Mouse (Mus musculus) hindbrain, embryonic 11.5 days (tissue): ENCODE results near the gene Grip1. TPM values are rescaled to one million over a fixed set of nuclear protein-coding genes. Genes with fewer than 3 reads are reported as not detected.
A peak's percentile ranks its signal among the peaks of the same experiment; 100 is the strongest.

Experiments
- ATAC-seq: fragments of 200-750 bp; cut with Nextera tagmentation; 2 replicates; pipeline ENCODE4 v1.8.0; 2017; ENCODE audit warnings: mild to moderate bottlenecking, moderate TSS enrichment, moderate library complexity; ENCODE audit not compliant: low FRiP score
- DNase-seq: peaks from one replicate; pipeline ENCODE4 v3.0.0-alpha.2; 2015; ENCODE audit warnings: low spot score
- H3K27ac ChIP-seq: fragments of 300-500 bp; sonication (generic); 2 replicates; pipeline ENCODE4 v1.5.1; 2014; ENCODE audit warnings: mild to moderate bottlenecking, low read depth, low read length
- H3K27me3 ChIP-seq: fragments of 300-500 bp; sonication (generic); 2 replicates; pipeline ENCODE4 v1.6.1; 2014; ENCODE audit warnings: mild to moderate bottlenecking, low read length, moderate library complexity, mixed read lengths; ENCODE audit not compliant: control insufficient read depth, insufficient read depth
- H3K36me3 ChIP-seq: fragments of 300-500 bp; sonication (generic); 2 replicates; pipeline ENCODE4 v1.6.1; 2014; ENCODE audit warnings: mild to moderate bottlenecking, low read length, moderate library complexity, mixed read lengths; ENCODE audit not compliant: control insufficient read depth, insufficient read depth
- H3K4me1 ChIP-seq: fragments of 300-500 bp; sonication (generic); replicated peaks from 2 replicates; pipeline ENCODE4 v1.6.1; 2014; ENCODE audit warnings: low read length, mixed read lengths; ENCODE audit not compliant: control insufficient read depth, insufficient read depth
- H3K4me2 ChIP-seq: fragments of 300-500 bp; sonication (generic); replicated peaks from 2 replicates; pipeline ENCODE4 v1.6.1; 2014; ENCODE audit warnings: mild to moderate bottlenecking, low read depth, low read length
- H3K4me3 ChIP-seq: fragments of 300-500 bp; sonication (generic); 2 replicates; pipeline ENCODE4 v1.5.1; 2014; ENCODE audit warnings: low read depth, low read length
- H3K9ac ChIP-seq: fragments of 300-500 bp; sonication (generic); 2 replicates; pipeline ENCODE4 v1.6.1; 2014; ENCODE audit warnings: low read depth, low read length
- H3K9me3 ChIP-seq: fragments of 300-500 bp; sonication (generic); 2 replicates; pipeline ENCODE4 v1.6.1; 2016; ENCODE audit warnings: low read length; ENCODE audit not compliant: control insufficient read depth
- WGBS: fragments of 180-500 bp; shearing (Covaris S2); extraction: QIAGEN DNeasy Blood & Tissue Kit; methylation state at CpG from one replicate; pipeline ENCODE4 v1.1.7; 2014; 5-methylcytosine and 5-hydroxymethylcytosine counted together
- polyA plus RNA-seq: library from polyadenylated mRNA; unstranded; fragments of >200 nt; fragmentation: Nextera tagmentation; extraction: Ambion mirVana; gene quantifications from 2 replicates; pipeline ENCODE4 v1.2.1, GENCODE M21; 2014

The Grip1 gene
- polyA plus RNA-seq, 1 experiment from 2014 or later, result 11.8 TPM

GRCm38 (mm10) chr10:119427653-119428052 lies 26.0 kb upstream of the Grip1 start:
- Histone ChIP-seq H3K36me3 (no peaks in the 10 kb centered on the region), H3K4me1 (no peaks in the 10 kb centered on the region), H3K27me3 (no peaks in the 10 kb centered on the region), H3K4me2 (no peak overlapping the region), H3K27ac (no peak overlapping the region), H3K4me3 (no peak overlapping the region), H3K9ac (no peak overlapping the region), H3K9me3 (no peaks in the 10 kb centered on the region)
- no peak for ATAC-seq
- 89% methylated on average over 7 of the region's 7 CpGs for WGBS
- DNase-seq, result no peak

DNA sequence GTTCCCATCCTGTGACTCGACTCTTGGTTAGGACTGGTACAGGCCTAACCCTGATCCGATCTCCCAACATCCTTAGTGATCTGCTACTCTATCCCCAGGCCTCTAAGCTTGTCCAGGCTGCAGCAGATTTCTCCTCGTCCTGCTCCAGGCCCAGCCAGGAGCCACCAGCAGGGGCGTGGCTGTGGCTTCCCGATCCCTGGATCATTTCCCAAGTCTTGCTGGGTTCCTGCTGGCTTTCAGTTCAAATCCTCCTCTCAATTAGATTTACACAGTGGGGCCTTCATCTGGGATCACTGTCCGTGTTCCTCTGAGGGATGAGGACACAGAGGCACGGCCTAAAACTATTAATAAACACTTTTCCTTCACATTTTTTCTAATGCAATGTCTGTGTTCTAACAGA lies 25.5 kb upstream of the Grip1 start:
- Histone ChIP-seq H3K9me3 (no peaks in the 10 kb centered on the region), H3K4me1 (no peaks in the 10 kb centered on the region), H3K27ac (no peak overlapping the region), H3K36me3 (no peaks in the 10 kb centered on the region), H3K4me3 (no peak overlapping the region), H3K27me3 (no peaks in the 10 kb centered on the region), H3K9ac (no peak overlapping the region), H3K4me2 (no peak overlapping the region)
- no peak for ATAC-seq
- DNase-seq, result no peak
- WGBS, result 69% methylated on average over 7 of the region's 7 CpGs

DNA sequence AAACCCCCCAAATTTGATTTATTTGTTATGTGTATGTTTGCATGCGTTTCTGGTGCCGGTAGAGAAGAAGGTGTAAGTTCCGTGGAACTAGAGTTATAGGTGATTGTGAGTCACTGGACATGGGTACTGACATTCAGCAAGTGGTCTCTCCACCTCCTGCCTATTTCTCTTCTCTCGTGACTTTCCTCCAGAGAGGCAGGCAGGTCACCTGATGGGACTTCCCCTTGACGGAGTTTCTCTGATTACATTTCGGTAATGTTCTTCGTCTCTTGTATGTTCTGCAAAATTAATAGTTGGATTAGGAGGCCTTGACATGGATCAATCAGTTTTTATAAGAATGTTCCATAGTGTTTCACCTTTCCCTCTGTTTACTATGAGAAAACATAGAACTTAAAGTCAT lies 23.4 kb upstream of the Grip1 start:
- no peak for ATAC-seq
- no peak overlapping the region for H3K4me2 ChIP-seq
- DNase-seq, result no peak
- H3K4me3 ChIP-seq, result no peak overlapping the region
- no peaks in the 10 kb centered on the region for H3K4me1 ChIP-seq
- no peaks in the 10 kb centered on the region for H3K36me3 ChIP-seq
- 91% methylated on average over 7 of the region's 7 CpGs for WGBS
- no peak overlapping the region for H3K27ac ChIP-seq
- no peaks in the 10 kb centered on the region for H3K27me3 ChIP-seq
- no peaks in the 10 kb centered on the region for H3K9me3 ChIP-seq
- H3K9ac ChIP-seq, result no peak overlapping the region

- Histone ChIP-seq H3K4me1 (no peaks in the 10 kb centered on the region), H3K36me3 (no peaks in the 10 kb centered on the region), H3K4me3 (no peak overlapping the region), H3K27ac (no peak overlapping the region), H3K9ac (no peak overlapping the region), H3K9me3 (no peaks in the 10 kb centered on the region), H3K4me2 (no peak overlapping the region), H3K27me3 (no peaks in the 10 kb centered on the region)
- peak; percentile 10 for DNase-seq
- WGBS, result 42% methylated on average over 6 of the region's 6 CpGs
- no peak for ATAC-seq
These were observed 21.8 kb upstream of the Grip1 start for GRCm38 (mm10) chr10:119431801-119432200.

DNA sequence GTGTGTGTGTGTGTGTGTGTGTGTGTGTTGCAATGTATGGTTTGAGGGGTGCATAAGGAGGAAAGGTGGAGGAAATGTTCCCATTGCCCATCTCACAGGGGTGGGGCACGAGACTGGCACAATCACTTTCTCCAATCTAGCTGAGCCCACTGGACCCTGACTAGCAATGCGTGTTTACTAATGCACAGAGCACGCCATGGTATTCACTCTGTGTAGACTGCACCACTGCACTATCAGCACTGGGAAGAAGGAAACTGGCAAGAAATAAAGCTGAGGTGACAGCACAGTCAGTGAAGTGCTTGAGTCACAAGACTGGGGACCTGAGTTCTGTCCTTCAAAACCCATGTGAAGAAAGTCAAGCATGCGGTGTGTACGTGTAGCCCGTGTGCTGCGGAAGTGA lies 17.8 kb upstream of the Grip1 start:
- H3K36me3 ChIP-seq, result no peaks in the 10 kb centered on the region
- no peak for ATAC-seq
- H3K27ac ChIP-seq, result no peak overlapping the region

DNA sequence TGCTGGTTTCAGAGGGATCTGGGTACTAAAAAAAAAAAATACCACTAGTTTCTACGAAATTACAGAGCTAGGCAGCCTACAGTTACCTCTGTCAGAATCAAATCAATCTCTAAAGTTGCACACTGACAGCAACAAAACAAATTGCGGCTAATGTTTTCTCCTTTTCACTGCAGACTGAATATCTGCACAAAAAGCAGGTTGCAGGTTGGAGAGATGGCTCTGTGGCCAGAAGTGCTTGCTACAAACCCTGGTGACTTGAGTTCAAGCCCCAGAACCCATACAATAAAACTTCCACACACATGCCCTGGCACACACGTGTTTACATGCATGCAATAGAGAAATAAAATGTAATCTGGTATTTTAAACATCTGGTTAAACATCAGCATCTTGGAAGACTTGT lies 16.3 kb upstream of the Grip1 start:
- DNase-seq (no peak), ATAC-seq (no peak)
- 80% methylated on average over 3 of the region's 3 CpGs for WGBS

More for the DNA sequence above, 17.8 kb upstream of the Grip1 start:
- Histone ChIP-seq H3K9me3 (no peaks in the 10 kb centered on the region), H3K9ac (no peak overlapping the region), H3K27me3 (no peaks in the 10 kb centered on the region), H3K4me3 (no peak overlapping the region), H3K4me2 (no peak overlapping the region), H3K4me1 (no peaks in the 10 kb centered on the region)
- DNase-seq, result no peak
- WGBS, result 93% methylated on average over 7 of the region's 7 CpGs

GRCm38 (mm10) chr10:119441743-119442142 lies 11.9 kb upstream of the Grip1 start:
- H3K4me1 ChIP-seq, result no peaks in the 10 kb centered on the region
- H3K4me3 ChIP-seq, result no peak overlapping the region
- H3K27ac ChIP-seq, result no peak overlapping the region
- DNase-seq (no peak), ATAC-seq (no peak)
- 35% methylated on average over 6 of the region's 6 CpGs for WGBS
- H3K9ac ChIP-seq, result no peak overlapping the region
- no peaks in the 10 kb centered on the region for H3K36me3 ChIP-seq
- no peak overlapping the region for H3K4me2 ChIP-seq
- no peaks in the 10 kb centered on the region for H3K27me3 ChIP-seq
- H3K9me3 ChIP-seq, result no peaks in the 10 kb centered on the region

More for the DNA sequence above, 16.3 kb upstream of the Grip1 start:
- Histone ChIP-seq H3K4me3 (no peak overlapping the region), H3K4me2 (no peak overlapping the region), H3K36me3 (no peaks in the 10 kb centered on the region), H3K4me1 (no peaks in the 10 kb centered on the region), H3K9me3 (no peaks in the 10 kb centered on the region), H3K27ac (no peak overlapping the region), H3K27me3 (no peaks in the 10 kb centered on the region), H3K9ac (no peak overlapping the region)

DNA sequence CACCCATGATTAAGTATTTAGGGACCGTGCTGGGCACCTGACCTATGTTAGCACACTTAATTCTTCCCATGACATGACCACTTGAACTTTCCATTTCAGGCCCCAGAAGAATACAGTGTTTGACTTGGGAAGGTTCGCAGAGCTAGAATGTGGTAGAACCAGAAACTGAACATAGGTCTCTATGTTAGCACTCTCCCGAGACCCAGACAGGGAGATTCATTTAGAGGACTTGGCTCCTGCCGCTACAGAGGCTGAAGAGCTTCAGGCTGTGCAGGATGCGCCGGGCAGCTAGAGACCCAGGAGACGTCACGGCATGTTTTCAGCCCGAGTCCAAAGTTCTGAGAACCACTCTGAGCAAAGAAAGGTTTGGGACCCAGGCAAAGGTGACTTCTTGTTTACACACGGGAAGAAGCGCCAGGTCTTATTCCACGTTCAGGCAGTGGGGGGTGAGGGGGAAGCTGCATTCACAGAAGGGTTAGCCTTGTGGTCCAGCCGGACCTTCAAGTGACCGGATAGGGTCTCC lies 6.2 kb upstream of the Grip1 start:
- Histone ChIP-seq H3K4me2 (no peak overlapping the region), H3K9me3 (no peaks in the 10 kb centered on the region), H3K4me1 (no peaks in the 10 kb centered on the region), H3K27ac (no peak overlapping the region), H3K9ac (no peak overlapping the region), H3K27me3 (no peaks in the 10 kb centered on the region), H3K36me3 (no peaks in the 10 kb centered on the region), H3K4me3 (no peak overlapping the region)
- DNase-seq, result no peak
- 82% methylated on average over 14 of the region's 14 CpGs for WGBS
- ATAC-seq, result no peak

- ATAC-seq (no peak), DNase-seq (no peak)
- Histone ChIP-seq H3K27ac (no peak overlapping the region), H3K4me1 (0 out of 2 replicates have a peak, but pooled peaks cover 2% of the 10 kb centered on the region), H3K4me3 (no peak overlapping the region), H3K27me3 (no peaks in the 10 kb centered on the region; the same call in 1 of the 2 replicates), H3K9me3 (no peaks in the 10 kb centered on the region), H3K36me3 (no peaks in the 10 kb centered on the region), H3K9ac (no peak overlapping the region), H3K4me2 (no peak overlapping the region)
- 93% methylated on average over 3 of the region's 3 CpGs for WGBS
These were observed 5.7 kb upstream of the Grip1 start for GRCm38 (mm10) chr10:119447930-119448329.
